Mouse (Mus musculus): ENCODE measurements at regions not wholly inside any gene's neighbourhood (a gene's known extent, or its start where the extent isn't known, plus 50 kb on each side); places are given as distances from the start of the nearest gene placed in this dataset.

GRCm38 (mm10) chr12:112334106-112334855, 155.0 kb upstream of the A530016L24Rik start:
- DNase-seq (ENCODE audit: low read depth, low spot score), result no peak

GRCm38 (mm10) chr12:112335641-112336040, 153.6 kb upstream of the A530016L24Rik start:
- DNase-seq (ENCODE audit: low read depth, low spot score), result no peak

GRCm38 (mm10) chr12:112336691-112337295, 152.5 kb upstream of the A530016L24Rik start:
- DNase-seq (ENCODE audit: low read depth, low spot score), result no peak

GRCm38 (mm10) chr12:112337443-112337842, 151.8 kb upstream of the A530016L24Rik start:
- DNase-seq (ENCODE audit: low read depth, low spot score), result no peak

- no peak for DNase-seq (ENCODE audit: low read depth, low spot score)
Measured at GRCm38 (mm10) chr12:112338976-112339375, 150.3 kb upstream of the A530016L24Rik start.

- no peak for DNase-seq (ENCODE audit: low read depth, low spot score)
Measured at GRCm38 (mm10) chr12:112339481-112340179, 149.6 kb upstream of the A530016L24Rik start.

GRCm38 (mm10) chr12:112340248-112340647, 149.0 kb upstream of the A530016L24Rik start:
- no peak for DNase-seq (ENCODE audit: low read depth, low spot score)

- no peak for DNase-seq (ENCODE audit: low read depth, low spot score)
Measured at GRCm38 (mm10) chr12:112341726-112342469, 147.3 kb upstream of the A530016L24Rik start.

GRCm38 (mm10) chr12:112343064-112343463, 146.2 kb upstream of the A530016L24Rik start:
- DNase-seq (ENCODE audit: low read depth, low spot score), result no peak

GRCm38 (mm10) chr12:112344285-112344684, 145.0 kb upstream of the A530016L24Rik start:
- no peak for DNase-seq (ENCODE audit: low read depth, low spot score)

GRCm38 (mm10) chr12:112345797-112346196, 143.5 kb upstream of the A530016L24Rik start:
- DNase-seq (ENCODE audit: low read depth, low spot score), result no peak

GRCm38 (mm10) chr12:112348116-112348515, 141.1 kb upstream of the A530016L24Rik start:
- no peak for DNase-seq (ENCODE audit: low read depth, low spot score)

- no peak for DNase-seq (ENCODE audit: low read depth, low spot score)
Measured at GRCm38 (mm10) chr12:112349676-112350318, 139.5 kb upstream of the A530016L24Rik start.

- no peak for DNase-seq (ENCODE audit: low read depth, low spot score)
Measured at GRCm38 (mm10) chr12:112350733-112351132, 138.5 kb upstream of the A530016L24Rik start.

- DNase-seq (ENCODE audit: low read depth, low spot score), result no peak
Measured at GRCm38 (mm10) chr12:112363349-112363748, 125.9 kb upstream of the A530016L24Rik start.

- no peak for DNase-seq (ENCODE audit: low read depth, low spot score)
Measured at GRCm38 (mm10) chr12:112367221-112367620, 122.0 kb upstream of the A530016L24Rik start.

- no peak for DNase-seq (ENCODE audit: low read depth, low spot score)
Measured at GRCm38 (mm10) chr12:112368112-112368511, 121.1 kb upstream of the A530016L24Rik start.

GRCm38 (mm10) chr12:112369581-112370371, 119.5 kb upstream of the A530016L24Rik start:
- DNase-seq (ENCODE audit: low read depth, low spot score), result no peak

GRCm38 (mm10) chr12:112372234-112373050, 116.8 kb upstream of the A530016L24Rik start:
- DNase-seq (ENCODE audit: low read depth, low spot score), result no peak

GRCm38 (mm10) chr12:112373966-112374365, 115.3 kb upstream of the A530016L24Rik start:
- DNase-seq (ENCODE audit: low read depth, low spot score), result no peak
